Mouse (Mus musculus) kidney, postnatal 0 days (tissue): Measurements from ENCODE around the gene AU040320. TPM values are rescaled to one million over a fixed set of nuclear protein-coding genes. Genes with fewer than 3 reads are reported as not detected.

Source experiments
- ATAC-seq: fragments of 200-750 bp; cut with Nextera tagmentation; replicated peaks from 2 replicates; pipeline ENCODE4 v1.8.0; 2017; ENCODE audit warnings: low read depth, moderate number of reproducible peaks, moderate TSS enrichment, moderate library complexity; ENCODE audit not compliant: low FRiP score
- DNase-seq: peaks from one replicate; pipeline ENCODE4 v3.0.0-alpha.2; 2016; ENCODE audit warnings: low spot score
- H3K27ac ChIP-seq: fragments of 300-500 bp; sonication (generic); 2 replicates; pipeline ENCODE4 v1.5.1; 2014; ENCODE audit warnings: mild to moderate bottlenecking
- H3K27me3 ChIP-seq: fragments of 300-500 bp; sonication (generic); 2 replicates; pipeline ENCODE4 v1.6.1; 2014; ENCODE audit warnings: low read length, mixed read lengths; ENCODE audit not compliant: insufficient read depth
- H3K36me3 ChIP-seq: fragments of 300-500 bp; sonication (generic); 2 replicates; pipeline ENCODE4 v1.6.1; 2014; ENCODE audit warnings: low read length, mixed read lengths; ENCODE audit not compliant: insufficient read depth
- H3K4me1 ChIP-seq: fragments of 300-500 bp; sonication (generic); replicated peaks from 2 replicates; pipeline ENCODE4 v1.6.1; 2014; ENCODE audit warnings: antibody characterized with exemption, low read length, mixed read lengths; ENCODE audit not compliant: insufficient read depth
- H3K4me2 ChIP-seq: fragments of 300-500 bp; sonication (generic); 2 replicates; pipeline ENCODE4 v1.6.1; 2014; ENCODE audit warnings: mild to moderate bottlenecking, low read length, moderate library complexity, mixed read lengths
- H3K4me3 ChIP-seq: fragments of 300-500 bp; sonication (generic); replicated peaks from 2 replicates; pipeline ENCODE4 v1.5.1; 2014; ENCODE audit warnings: low read depth, low read length
- H3K9ac ChIP-seq: fragments of 300-500 bp; sonication (generic); 2 replicates; pipeline ENCODE4 v1.6.1; 2014; ENCODE audit warnings: low read depth, low read length
- H3K9me3 ChIP-seq: fragments of 300-500 bp; sonication (generic); replicated peaks from 2 replicates; pipeline ENCODE4 v1.6.1; 2016; ENCODE audit warnings: low read length, inconsistent platforms, mixed read lengths
- CTCF ChIP-seq: IDR thresholded peaks from 2 replicates; pipeline ENCODE4 v1.5.1; 2016; ENCODE audit warnings: antibody characterized with exemption, low read depth, mild to moderate bottlenecking, moderate library complexity
- WGBS: fragments of 180-500 bp; shearing (Covaris S2); extraction: QIAGEN DNeasy Blood & Tissue Kit; methylation state at CpG from one replicate; pipeline ENCODE4 v1.1.7; 2014; 5-methylcytosine and 5-hydroxymethylcytosine counted together
- polyA plus RNA-seq: library from polyadenylated mRNA; unstranded; fragments of >200 nt; fragmentation: Nextera tagmentation; extraction: Ambion mirVana; gene quantifications from 2 replicates; pipeline ENCODE4 v1.2.1, GENCODE M21; 2015

The AU040320 gene
- polyA plus RNA-seq, 1 experiment from 2014 or later = 22.6 TPM

DNA sequence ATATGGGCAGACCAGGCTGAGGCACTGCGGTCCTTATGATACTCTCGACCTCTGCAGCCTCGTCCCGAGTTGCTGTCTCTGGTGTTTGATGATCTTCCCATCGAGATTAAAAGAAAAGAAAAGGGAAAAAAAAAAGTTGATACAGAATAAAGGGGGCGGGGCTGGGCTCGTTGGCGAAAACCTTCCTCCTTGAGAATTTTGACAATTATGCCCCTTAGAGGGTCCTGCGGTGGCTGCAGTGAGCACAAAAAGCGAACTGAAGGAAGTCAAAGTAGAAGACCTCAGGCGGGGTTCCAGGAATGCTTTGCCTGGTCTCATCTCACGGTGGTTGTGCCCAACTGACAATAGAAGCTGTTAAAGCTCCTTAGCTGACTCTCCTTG is 877 bp downstream of the AU040320 start:
- peak overlapping the region; percentile 92 for H3K27ac ChIP-seq
- no peak for TF ChIP-seq CTCF
- WGBS = under 1% methylated on average over 12 of the region's 12 CpGs

DNA sequence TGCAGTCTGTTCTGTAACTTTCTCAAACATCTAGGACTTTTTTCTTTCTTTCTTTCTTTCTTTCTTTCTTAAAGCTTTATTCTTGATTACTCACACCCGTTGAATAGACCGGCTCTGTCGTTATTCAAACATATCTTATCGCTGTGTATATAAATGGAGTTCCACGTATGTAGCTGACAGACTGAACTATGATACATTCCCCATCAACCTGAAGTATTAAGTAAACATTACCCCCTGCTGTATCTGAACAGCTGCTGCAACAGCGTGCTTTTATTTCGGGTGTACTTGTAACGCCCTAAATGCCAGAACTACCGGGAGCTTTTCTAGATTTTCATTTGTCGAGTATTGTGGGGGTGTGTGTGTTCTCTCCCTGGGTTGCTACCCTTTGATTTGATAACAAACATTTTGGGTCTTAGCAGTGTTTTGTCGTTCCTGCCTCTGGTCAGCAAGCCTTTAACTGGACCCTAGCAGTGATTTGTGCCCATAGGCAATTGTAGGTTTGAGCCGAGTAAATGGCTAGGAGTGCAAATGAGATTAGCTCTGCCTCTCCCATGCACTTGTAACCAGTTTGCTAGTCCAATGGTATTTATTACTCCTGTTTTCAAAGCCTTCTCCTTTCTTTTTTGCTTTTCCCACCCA is 1.5 kb downstream of the AU040320 start:
- DNase-seq (no peak), ATAC-seq (no peak)
- Histone ChIP-seq H3K27me3 (no peaks in the 10 kb centered on the region), H3K27ac (no peak overlapping the region), H3K4me1 (peaks cover 15% of the 10 kb centered on the region), H3K4me2 (peak overlapping the region; percentile 98), H3K9me3 (no peaks in the 10 kb centered on the region), H3K9ac (no peak overlapping the region), H3K36me3 (peaks cover 10% of the 10 kb centered on the region; the same call in 1 of the 2 replicates), H3K4me3 (no peak overlapping the region)
- no peak for TF ChIP-seq CTCF
- 46% methylated on average over 12 of the region's 12 CpGs for WGBS

More for the DNA sequence above, 877 bp downstream of the AU040320 start:
- Histone ChIP-seq H3K9ac (peak overlapping the region; percentile 79), H3K36me3 (peaks cover 11% of the 10 kb centered on the region; the same call in 1 of the 2 replicates), H3K4me1 (peaks cover 15% of the 10 kb centered on the region), H3K4me2 (peak overlapping the region; percentile 98), H3K9me3 (no peaks in the 10 kb centered on the region), H3K4me3 (peak overlapping the region; percentile 89), H3K27me3 (no peaks in the 10 kb centered on the region)
- no peak for DNase-seq
- ATAC-seq = no peak

DNA sequence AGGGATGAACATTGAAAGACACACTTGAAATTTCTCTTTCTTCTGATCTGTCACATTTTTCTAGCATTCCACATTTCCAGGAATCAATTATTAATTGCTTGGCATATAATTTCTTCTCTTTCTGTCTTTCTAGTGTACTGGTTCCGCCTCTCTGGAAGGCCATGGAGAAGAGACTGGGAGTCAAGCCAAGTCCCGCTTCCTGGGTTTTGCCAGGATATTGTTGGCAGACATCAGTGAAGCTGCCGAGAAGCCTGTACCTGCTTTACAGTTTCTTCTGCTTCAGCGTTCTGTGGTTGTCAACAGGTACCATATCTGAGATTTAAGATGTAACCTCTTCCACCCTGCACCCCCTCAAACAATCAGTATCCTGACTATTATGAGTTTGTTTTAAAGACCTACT is 3.4 kb downstream of the AU040320 start:
- no peak overlapping the region for H3K27ac ChIP-seq
- H3K9ac ChIP-seq = no peak overlapping the region
- no peak overlapping the region for H3K4me2 ChIP-seq
- DNase-seq (no peak), ATAC-seq (no peak)
- H3K4me1 ChIP-seq = peaks cover 13% of the 10 kb centered on the region
- H3K27me3 ChIP-seq = no peaks in the 10 kb centered on the region
- no peak overlapping the region for H3K4me3 ChIP-seq
- H3K9me3 ChIP-seq = no peaks in the 10 kb centered on the region
- peaks cover 17% of the 10 kb centered on the region; the same call in 1 of the 2 replicates for H3K36me3 ChIP-seq
- WGBS = 73% methylated on average over 4 of the region's 4 CpGs
- no peak for TF ChIP-seq CTCF

DNA sequence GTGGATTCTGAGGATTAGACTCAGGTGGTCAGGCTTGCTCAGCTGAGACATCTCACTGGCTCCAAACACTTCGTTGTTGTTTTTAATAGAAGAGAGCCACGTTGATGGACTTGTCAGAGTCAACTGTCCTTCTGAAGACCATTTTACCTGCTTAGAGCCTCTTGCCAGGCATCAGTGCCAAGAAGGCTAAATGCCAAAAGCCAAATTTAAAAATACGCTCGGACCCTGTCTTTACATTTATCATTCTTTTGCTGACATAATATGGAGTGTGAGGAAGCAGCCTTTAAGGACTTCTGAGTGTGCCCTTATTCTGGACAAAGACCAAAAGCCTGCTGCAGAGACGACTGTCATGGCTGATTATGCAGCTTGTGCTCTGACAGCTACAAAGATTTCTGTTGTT is 5.0 kb downstream of the AU040320 start:
- no peak overlapping the region for H3K9ac ChIP-seq
- no peak overlapping the region for H3K4me3 ChIP-seq
- no peaks in the 10 kb centered on the region for H3K9me3 ChIP-seq
- no peak for TF ChIP-seq CTCF
- DNase-seq = no peak
- no peaks in the 10 kb centered on the region for H3K27me3 ChIP-seq
- no peak overlapping the region for H3K4me2 ChIP-seq
- no peak overlapping the region for H3K27ac ChIP-seq
- peaks cover 17% of the 10 kb centered on the region; the same call in 1 of the 2 replicates for H3K36me3 ChIP-seq
- ATAC-seq = no peak
- H3K4me1 ChIP-seq = 0 out of 2 replicates have a peak, but pooled peaks cover 2% of the 10 kb centered on the region
- WGBS = 81% methylated on average over 5 of the region's 5 CpGs

DNA sequence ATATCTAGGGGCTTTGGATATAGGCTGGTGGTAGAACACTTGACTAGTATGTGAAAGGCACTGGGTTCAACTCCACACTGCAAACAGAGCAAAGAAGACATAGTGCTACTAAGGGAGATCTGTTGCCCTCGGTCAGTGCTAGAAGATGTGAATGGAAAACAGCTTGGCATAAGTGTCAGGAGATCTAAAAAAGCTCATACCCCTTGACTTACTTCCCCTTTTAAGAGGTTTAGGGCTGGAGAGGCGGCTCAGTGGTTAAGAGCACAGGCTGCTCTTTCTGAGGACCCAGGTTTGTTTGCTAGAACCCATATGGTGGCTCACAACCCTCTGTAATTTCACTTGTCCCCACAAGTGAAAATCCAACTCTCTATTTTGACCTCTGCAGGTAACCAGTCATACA is 6.1 kb downstream of the AU040320 start:
- no peak overlapping the region for H3K9ac ChIP-seq
- ATAC-seq (no peak), DNase-seq (no peak)
- H3K36me3 ChIP-seq = peaks cover 17% of the 10 kb centered on the region; the same call in 1 of the 2 replicates
- no peak overlapping the region for H3K4me2 ChIP-seq
- no peaks in the 10 kb centered on the region for H3K27me3 ChIP-seq
- no peak for TF ChIP-seq CTCF
- no peak overlapping the region for H3K4me3 ChIP-seq
- H3K9me3 ChIP-seq = no peaks in the 10 kb centered on the region
- WGBS = 88% methylated on average over 2 of the region's 2 CpGs
- H3K4me1 ChIP-seq = no peaks in the 10 kb centered on the region
- no peak overlapping the region for H3K27ac ChIP-seq

DNA sequence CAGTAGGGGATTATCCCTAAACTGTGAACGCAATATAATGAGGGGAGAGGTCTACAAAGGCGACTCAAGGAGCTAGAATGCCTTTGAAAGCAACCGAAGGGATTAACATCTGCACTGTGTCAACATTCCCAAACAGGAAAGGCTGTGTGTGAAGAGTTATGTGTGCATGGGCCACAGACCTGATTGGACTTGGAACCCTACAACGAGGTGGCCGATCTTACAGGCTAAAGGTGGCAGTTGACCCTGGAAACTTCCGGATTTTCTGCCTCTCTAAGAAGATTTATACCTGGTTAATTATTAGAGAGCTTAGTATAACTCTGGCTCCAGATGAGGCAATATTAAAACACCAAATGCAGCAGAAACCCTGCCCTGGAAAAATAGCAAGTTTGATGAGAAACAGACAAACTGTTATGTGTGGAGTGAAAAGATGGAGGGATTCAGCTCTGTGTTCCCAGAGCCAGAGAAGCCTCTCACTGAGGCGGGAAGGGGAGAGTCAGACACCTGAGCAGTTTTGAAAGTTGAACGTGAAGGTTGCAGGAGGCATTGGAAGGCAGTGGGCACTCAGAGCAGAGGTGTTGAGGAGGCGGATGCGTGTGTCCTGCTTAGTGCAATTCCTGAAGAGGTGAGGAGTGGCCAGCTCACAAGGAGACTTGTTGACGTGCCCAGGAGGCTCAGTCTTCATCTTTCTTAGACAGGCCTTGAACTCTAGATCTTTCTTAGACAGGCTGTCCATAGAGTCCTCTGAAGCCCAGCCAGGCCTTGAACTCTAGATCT is 9.4 kb downstream of the AU040320 start:
- TF ChIP-seq CTCF = no peak
- no peaks in the 10 kb centered on the region for H3K9me3 ChIP-seq
- ATAC-seq (peak; percentile 80; the same call in 1 of the 2 replicates), DNase-seq (peak; percentile 46)
- WGBS = 53% methylated on average over 11 of the region's 11 CpGs
- H3K27me3 ChIP-seq = no peaks in the 10 kb centered on the region
- H3K36me3 ChIP-seq = peaks cover 15% of the 10 kb centered on the region; the same call in 1 of the 2 replicates
- H3K9ac ChIP-seq = no peak overlapping the region
- H3K27ac ChIP-seq = peak overlapping the region; percentile 52; the same call in 1 of the 2 replicates
- H3K4me1 ChIP-seq = no peaks in the 10 kb centered on the region
- H3K4me3 ChIP-seq = no peak overlapping the region
- no peak overlapping the region for H3K4me2 ChIP-seq
